Mouse (Mus musculus) spleen, adult 12 weeks (tissue): ENCODE results near the gene Slc15a4.

Experiments
- DNase-seq: peaks from one replicate; pipeline ENCODE4 v3.0.0; 2022; ENCODE audit warnings: low spot score

Gene Slc15a4

GRCm38 (mm10) chr5:127632167-127633145 lies at the start of gene Slc15a4, which contains the start of gene Glt1d1:
Slc15a4 (minus strand) TSS chr5:127632897.
Glt1d1 (plus strand) TSS chr5:127632262.
- DNase-seq = no peak

DNA sequence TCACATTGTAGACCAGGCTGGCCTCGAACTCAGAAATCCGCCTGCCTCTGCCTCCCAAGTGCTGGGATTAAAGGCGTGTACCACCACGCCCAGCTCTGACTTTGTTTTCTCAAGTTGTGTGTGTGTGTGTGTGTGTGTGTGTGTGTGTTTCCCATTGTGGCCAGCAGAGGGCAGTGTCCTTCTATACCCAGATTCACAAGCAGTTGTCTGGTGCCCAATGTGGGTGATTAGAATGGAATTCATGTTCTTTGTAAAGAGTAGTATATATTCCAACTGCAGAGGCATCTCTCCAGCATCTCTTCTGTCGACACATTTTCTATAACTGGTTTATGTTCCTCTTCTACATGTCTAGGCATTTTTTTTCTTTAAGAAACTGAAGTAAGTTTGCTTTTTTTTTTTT lies 45.8 kb upstream of the Slc15a4 start:
- DNase-seq = no peak

DNA sequence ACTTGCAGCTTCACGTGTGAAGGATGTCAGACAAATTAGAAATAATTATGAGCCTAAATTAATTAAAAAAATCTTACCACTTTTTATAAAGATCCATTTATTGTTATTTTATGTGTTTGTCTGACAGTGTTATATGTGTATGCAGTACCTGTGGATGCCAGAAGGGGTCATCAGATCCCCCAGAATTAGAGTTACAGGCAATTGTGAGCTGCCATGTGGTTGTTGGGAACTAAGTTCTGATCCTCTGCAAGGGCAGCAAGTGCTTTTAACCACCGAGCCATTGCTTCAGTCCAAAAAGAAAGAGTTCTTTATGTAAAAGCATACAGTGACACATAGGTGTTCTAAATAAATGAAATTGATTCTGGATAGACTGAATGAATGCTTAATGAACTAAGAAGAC lies 44.9 kb upstream of the Slc15a4 start:
- no peak for DNase-seq

- no peak for DNase-seq
These were observed 41.2 kb upstream of the Slc15a4 start for GRCm38 (mm10) chr5:127673913-127674312.

DNA sequence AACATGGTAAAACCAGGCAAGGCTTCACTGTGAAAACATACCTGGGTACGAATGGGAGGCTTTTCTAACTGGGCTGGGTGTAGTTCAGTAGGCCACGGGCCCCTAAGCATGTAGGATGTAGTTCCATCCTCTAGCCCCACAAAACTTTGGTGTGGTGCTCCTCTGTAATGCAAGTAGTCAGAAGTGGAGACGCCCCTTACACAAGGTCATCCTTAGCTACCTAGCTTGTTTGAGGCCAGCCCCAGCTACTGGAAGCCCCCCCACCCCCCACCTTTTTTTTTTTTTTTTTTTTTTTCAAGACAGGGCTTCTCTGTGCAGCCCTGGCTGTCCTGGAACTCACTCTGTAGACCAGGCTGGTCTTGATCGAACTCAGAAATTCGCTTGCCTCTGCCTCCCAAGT lies 28.3 kb upstream of the Slc15a4 start:
- DNase-seq = no peak

- DNase-seq = no peak
These were observed 27.6 kb upstream of the Slc15a4 start for GRCm38 (mm10) chr5:127660267-127660666.

GRCm38 (mm10) chr5:127659312-127659711 lies 26.6 kb upstream of the Slc15a4 start:
- no peak for DNase-seq

- DNase-seq = no peak
These were observed 25.6 kb upstream of the Slc15a4 start for GRCm38 (mm10) chr5:127658257-127658656.

- no peak for DNase-seq
These were observed 16.4 kb upstream of the Slc15a4 start for GRCm38 (mm10) chr5:127649077-127649476.

- DNase-seq = no peak
These were observed 15.3 kb upstream of the Slc15a4 start for GRCm38 (mm10) chr5:127648046-127648445.

- no peak for DNase-seq
These were observed 8.7 kb upstream of the Slc15a4 start for GRCm38 (mm10) chr5:127641185-127641958.

GRCm38 (mm10) chr5:127640359-127640758 lies 7.7 kb upstream of the Slc15a4 start:
- DNase-seq = no peak

GRCm38 (mm10) chr5:127639635-127640034 lies 6.9 kb upstream of the Slc15a4 start:
- no peak for DNase-seq

- no peak for DNase-seq
These were observed 6.4 kb upstream of the Slc15a4 start for GRCm38 (mm10) chr5:127639067-127639605.

DNA sequence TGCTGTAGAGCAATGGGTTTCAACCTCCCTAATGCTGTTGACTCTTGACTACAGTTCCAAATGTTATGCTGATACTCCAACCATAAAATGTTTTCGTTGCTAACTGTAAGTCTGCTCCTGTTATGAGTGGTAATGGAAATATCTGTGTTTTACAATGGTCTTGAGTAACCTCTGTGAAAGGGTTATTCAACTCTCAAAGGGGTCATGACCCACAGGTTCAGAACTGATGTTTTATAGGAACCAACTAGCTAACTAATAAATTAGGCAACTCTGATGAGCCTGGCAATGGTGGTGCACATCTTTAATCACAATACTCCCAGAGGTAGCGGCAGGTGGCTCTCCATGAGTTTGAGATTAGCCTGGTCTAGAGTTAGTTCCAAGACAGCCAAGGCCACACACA lies 5.5 kb upstream of the Slc15a4 start:
- DNase-seq = no peak

DNA sequence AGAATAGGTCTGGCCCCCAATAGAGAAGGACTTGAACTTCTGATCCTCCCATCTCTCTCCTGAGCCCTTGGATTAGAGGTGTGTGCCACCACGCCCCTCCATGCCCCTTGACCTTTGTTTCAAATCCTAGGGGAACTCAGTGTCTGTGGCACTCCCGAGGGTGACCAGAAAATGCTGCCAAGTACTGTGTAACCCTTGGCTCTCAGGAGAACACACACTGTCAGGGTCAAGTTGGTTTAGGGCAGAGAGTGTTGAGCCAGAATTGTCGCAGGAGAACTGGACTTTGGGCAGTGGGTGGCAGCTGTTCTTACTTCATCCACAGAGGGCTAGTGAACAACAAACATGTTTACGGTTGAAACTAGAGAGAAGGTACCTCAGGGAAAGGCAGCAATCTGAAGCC lies 4.9 kb upstream of the Slc15a4 start:
- no peak for DNase-seq

DNA sequence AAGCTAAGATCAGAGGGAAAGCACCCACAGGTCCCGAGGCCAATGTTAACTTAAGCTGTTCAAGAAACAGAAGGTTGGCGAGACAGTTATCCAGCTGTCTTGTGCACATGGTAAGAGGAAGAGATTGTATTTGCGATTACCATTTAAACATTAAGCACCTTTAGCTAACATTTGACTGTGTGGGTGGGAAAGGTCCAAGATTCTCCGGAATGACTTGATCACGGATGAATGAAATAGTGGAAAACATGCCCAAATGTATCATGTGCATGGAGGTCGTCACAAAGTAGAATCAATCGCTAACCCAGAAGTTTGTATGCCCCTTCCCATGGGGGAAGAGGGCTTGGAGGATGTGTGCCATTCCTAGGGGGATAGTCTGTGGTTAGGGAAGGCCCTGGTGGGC lies 969 bp upstream of the Slc15a4 start:
- DNase-seq = no peak

GRCm38 (mm10) chr5:127633188-127633587 lies 491 bp upstream of the Slc15a4 start:
- DNase-seq = no peak

DNA sequence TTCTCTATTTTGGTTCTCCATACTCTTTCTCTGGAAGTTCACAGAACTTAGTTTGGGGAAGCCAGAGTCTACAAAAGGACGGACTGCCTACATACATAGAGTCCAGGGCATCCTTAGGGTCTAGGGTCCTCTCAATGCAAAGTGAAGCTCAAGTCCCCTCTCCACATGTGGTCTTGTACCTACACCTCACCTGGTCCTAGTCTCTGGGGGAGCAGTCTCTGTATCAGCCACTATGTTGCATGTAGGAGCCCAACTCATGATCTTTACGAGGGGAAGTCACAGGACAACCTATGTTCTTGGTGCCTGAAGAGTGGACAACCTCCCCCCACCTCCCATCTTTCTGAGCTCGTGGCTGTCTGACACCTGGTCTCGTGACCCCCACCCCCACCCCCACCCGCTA lies 1.0 kb downstream of the Slc15a4 start:
- no peak for DNase-seq

GRCm38 (mm10) chr5:127627242-127627641 lies 5.5 kb downstream of the Slc15a4 start:
- no peak for DNase-seq

DNA sequence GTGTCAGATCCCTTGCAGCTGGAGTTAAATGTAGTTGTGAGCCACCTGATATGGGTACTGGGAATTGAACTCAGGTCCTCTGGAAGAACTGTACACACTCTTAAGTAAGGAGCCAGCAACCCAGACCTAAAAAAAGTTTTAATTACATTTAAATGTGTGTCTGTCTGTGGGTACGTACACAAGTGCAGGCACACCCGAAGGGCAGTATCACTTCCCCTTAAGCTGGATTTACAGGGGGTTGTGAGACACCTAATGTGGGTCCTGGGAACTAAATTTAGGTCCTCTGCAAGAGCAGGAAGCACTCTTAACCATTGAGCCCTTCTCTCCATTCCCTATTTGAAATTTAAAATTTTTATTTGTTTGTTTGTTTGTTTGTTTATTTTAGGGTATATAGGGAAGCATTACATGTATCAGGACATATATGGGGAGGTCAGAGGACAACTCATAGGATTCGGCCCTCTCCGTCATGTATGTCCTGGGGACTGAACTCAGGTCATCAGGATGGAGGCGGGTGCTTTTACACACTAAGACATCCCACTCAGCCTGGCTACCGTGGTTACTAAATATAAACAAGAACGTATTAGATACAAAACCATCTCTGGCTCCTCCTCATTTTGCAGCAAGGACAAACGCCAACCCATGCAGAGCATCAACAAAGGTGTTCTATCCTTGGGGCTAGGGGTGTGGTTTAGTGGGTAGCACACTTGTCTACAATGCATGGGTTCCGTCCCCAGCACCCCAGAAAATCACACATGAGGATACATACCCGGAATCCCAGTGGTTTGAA lies 8.1 kb downstream of the Slc15a4 start:
- no peak for DNase-seq

DNA sequence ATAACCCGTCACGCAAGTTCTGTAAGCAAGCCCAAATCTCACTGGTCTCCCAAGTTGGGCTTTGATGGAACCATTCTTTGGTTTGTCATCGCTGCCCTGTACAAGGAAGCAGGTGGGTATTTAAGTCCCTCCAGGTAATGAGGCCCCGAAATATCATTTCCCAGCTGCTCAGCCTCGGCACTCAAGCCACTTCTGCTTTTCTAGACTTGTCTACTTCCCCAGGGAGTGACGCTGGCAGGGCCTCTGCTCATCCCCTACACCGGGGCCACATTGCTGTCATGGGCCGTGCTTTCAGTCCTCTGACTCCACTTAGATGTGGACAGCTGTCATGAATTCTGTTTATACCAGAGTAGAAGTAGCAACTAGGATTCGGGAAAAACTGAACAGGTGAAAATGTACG lies 11.6 kb downstream of the Slc15a4 start:
- no peak for DNase-seq
